Mouse (Mus musculus) heart, embryonic 16.5 days (tissue): ENCODE results near the gene Tle4. TPM values are rescaled to one million over a fixed set of nuclear protein-coding genes. Genes with fewer than 3 reads are reported as not detected.

Experiments
- ATAC-seq: fragments of 200-750 bp; cut with Nextera tagmentation; replicated peaks from 2 replicates; pipeline ENCODE4 v1.8.0; 2017; ENCODE audit warnings: moderate number of reproducible peaks; ENCODE audit not compliant: insufficient read depth, low FRiP score; ENCODE audit errors: extremely low read depth
- H3K27ac ChIP-seq: fragments of 300-500 bp; sonication (generic); 2 replicates; pipeline ENCODE4 v1.5.1; 2014; ENCODE audit warnings: mild to moderate bottlenecking, low read length, control low read depth, moderate library complexity
- H3K27me3 ChIP-seq: fragments of 300-500 bp; sonication (generic); 2 replicates; pipeline ENCODE4 v1.6.1; 2014; ENCODE audit warnings: low read length, mixed read lengths; ENCODE audit not compliant: control insufficient read depth, insufficient read depth
- H3K36me3 ChIP-seq: fragments of 300-500 bp; sonication (generic); 2 replicates; pipeline ENCODE4 v1.6.1; 2014; ENCODE audit not compliant: control insufficient read depth, insufficient read depth
- H3K4me1 ChIP-seq: fragments of 300-500 bp; sonication (generic); 2 replicates; pipeline ENCODE4 v1.6.1; 2014; ENCODE audit warnings: low read length, mixed read lengths; ENCODE audit not compliant: control insufficient read depth, insufficient read depth
- H3K4me2 ChIP-seq: fragments of 300-500 bp; sonication (generic); 2 replicates; pipeline ENCODE4 v1.6.1; 2014; ENCODE audit warnings: low read depth, mild to moderate bottlenecking, control low read depth, low read length
- H3K4me3 ChIP-seq: fragments of 300-500 bp; sonication (generic); 2 replicates; pipeline ENCODE4 v1.5.1; 2014; ENCODE audit warnings: mild to moderate bottlenecking, control low read depth, low read length
- H3K9ac ChIP-seq: fragments of 300-500 bp; sonication (generic); 2 replicates; pipeline ENCODE4 v1.6.1; 2014; ENCODE audit warnings: low read length, control low read depth
- H3K9me3 ChIP-seq: fragments of 300-500 bp; sonication (generic); replicated peaks from 2 replicates; pipeline ENCODE4 v1.6.1; 2016; ENCODE audit warnings: low read length; ENCODE audit not compliant: control insufficient read depth
- WGBS: fragments of 180-500 bp; shearing (Covaris S2); extraction: QIAGEN DNeasy Blood & Tissue Kit; methylation state at CpG from one replicate; pipeline ENCODE4 v1.1.7; 2014; 5-methylcytosine and 5-hydroxymethylcytosine counted together
- polyA plus RNA-seq: library from polyadenylated mRNA; unstranded; fragments of >200 nt; fragmentation: Nextera tagmentation; extraction: Ambion mirVana; gene quantifications from 2 replicates; pipeline ENCODE4 v1.2.1, GENCODE M21; 2015

The Tle4 gene
- polyA plus RNA-seq, 1 experiment from 2014 or later = 6.0 TPM

DNA sequence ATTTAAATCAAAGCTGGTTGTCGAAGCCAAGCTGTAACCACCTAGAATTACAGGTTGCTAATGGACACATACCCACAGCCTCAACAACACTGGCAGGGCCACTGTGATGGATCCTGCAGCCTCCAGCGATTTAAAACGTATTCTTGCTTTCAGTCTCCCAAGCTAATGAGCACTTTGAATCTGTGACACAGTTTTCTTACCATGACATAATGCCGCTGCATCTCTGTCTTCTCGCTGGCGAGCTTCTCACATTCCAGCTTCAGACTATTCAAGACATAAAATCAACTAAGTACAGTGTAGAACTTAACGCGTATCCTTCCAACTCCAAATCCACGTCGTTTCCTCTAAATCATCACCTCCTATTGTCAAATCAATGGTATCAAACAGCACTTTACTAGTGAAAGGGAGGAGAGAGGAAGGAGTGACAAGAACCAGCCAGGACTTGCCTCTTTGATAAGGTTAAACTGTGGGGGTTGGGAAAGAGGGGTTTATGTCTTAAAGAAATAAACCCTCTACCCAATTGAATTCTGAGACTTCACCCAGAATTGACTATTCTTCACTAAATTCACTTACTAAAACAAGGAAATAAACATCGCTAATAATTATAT lies 2.4 kb downstream of the Tle4 start:
- Histone ChIP-seq H3K4me3 (peak overlapping the region; percentile 28), H3K36me3 (peaks cover 2% of the 10 kb centered on the region; the same call in 1 of the 2 replicates), H3K27ac (no peak overlapping the region), H3K4me1 (peaks cover 15% of the 10 kb centered on the region), H3K9ac (peak overlapping the region; percentile 15; the same call in 1 of the 2 replicates), H3K9me3 (no peaks in the 10 kb centered on the region), H3K4me2 (peak overlapping the region; percentile 62), H3K27me3 (no peaks in the 10 kb centered on the region)
- 27% methylated on average over 11 of the region's 11 CpGs for WGBS
- ATAC-seq = no peak

DNA sequence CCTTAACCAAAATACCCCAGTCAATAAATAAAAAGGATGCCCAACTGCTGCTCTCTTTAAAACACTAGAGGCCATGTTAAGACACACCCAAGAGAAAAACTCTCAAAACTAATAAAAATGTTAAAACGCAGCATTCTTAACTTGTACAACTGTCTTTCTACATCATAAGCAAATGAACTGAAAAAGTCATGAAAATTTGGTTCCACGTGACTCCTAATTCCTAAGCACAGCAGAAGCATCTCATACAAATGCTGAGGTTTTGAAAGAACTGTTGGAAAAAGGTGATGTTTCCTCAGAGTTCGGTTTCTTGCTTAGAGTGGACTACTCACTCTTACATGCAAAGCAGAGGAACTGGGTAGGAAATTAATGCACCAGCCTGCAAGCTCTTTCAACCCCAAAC lies 3.3 kb downstream of the Tle4 start:
- WGBS = 77% methylated on average over 3 of the region's 3 CpGs
- no peaks in the 10 kb centered on the region for H3K27me3 ChIP-seq
- no peak for ATAC-seq
- no peaks in the 10 kb centered on the region for H3K9me3 ChIP-seq
- H3K4me3 ChIP-seq = no peak overlapping the region
- H3K4me1 ChIP-seq = peaks cover 12% of the 10 kb centered on the region
- peak overlapping the region; percentile 62; the same call in 1 of the 2 replicates for H3K4me2 ChIP-seq
- peak overlapping the region; percentile 20; the same call in 1 of the 2 replicates for H3K9ac ChIP-seq
- H3K27ac ChIP-seq = no peak overlapping the region
- peaks cover 2% of the 10 kb centered on the region; the same call in 1 of the 2 replicates for H3K36me3 ChIP-seq

DNA sequence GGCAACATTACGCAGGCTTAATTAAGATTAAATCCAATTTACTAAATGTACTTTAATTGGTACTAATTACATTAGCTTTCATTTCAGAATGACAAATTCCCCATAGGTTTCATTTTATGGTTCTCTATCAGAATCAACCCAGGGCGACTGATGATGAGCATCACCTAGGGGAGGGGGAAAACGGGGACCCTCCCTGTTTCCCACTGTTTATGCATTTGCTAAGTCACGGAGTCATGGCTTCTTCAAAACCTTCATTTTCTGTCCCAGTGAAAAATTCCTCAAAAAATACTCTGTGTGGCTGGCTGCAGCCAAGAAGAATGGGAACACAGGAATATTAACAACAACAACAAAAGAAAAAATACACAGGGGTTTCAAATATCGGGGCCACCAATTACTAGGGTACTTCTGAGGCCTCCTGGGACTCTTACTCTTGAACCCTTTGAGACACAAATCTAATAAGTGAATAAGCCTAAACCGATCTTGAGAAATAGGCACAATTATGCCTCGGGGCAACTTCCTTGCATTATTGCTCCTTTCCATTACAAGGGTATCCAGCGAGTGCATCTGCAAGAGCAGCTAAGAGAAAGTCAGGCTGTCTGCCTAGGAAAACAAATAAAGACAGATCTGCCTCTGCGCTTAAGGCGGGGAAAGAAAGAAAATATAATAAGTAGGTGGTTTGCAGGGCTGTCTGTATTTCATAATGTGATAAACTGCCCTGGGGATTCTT lies 5.9 kb downstream of the Tle4 start:
- no peak for ATAC-seq
- Histone ChIP-seq H3K9me3 (no peaks in the 10 kb centered on the region), H3K4me2 (no peak overlapping the region), H3K27me3 (no peaks in the 10 kb centered on the region), H3K9ac (no peak overlapping the region), H3K27ac (no peak overlapping the region), H3K36me3 (peaks cover 2% of the 10 kb centered on the region; the same call in 1 of the 2 replicates), H3K4me3 (no peak overlapping the region), H3K4me1 (peaks cover 16% of the 10 kb centered on the region)
- WGBS = 82% methylated on average over 10 of the region's 10 CpGs

DNA sequence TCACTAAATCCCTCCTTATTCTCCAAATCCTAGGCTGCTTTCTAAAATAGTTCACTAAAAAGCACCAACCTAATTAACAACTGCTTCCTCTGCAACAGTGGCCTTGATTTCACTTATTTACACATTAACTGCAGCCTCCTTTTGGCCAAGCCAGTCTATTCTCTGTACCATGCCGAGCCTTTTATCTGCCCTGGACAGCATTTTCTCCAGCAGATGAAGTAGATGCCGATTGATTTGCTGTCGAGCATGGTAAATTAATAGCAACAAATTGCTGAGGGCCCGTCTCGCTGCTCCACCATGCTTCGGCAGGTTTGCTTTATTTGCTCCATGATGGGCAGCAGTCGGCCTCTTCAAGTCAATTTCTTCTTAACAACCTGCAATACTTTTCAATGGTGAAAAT lies 7.7 kb downstream of the Tle4 start:
- WGBS = 86% methylated on average over 7 of the region's 7 CpGs
- Histone ChIP-seq H3K4me3 (no peak overlapping the region), H3K9ac (no peak overlapping the region), H3K36me3 (peaks cover 2% of the 10 kb centered on the region; the same call in 1 of the 2 replicates), H3K9me3 (no peaks in the 10 kb centered on the region), H3K27ac (no peak overlapping the region), H3K4me1 (peaks cover 16% of the 10 kb centered on the region), H3K4me2 (no peak overlapping the region), H3K27me3 (no peaks in the 10 kb centered on the region)
- no peak for ATAC-seq

DNA sequence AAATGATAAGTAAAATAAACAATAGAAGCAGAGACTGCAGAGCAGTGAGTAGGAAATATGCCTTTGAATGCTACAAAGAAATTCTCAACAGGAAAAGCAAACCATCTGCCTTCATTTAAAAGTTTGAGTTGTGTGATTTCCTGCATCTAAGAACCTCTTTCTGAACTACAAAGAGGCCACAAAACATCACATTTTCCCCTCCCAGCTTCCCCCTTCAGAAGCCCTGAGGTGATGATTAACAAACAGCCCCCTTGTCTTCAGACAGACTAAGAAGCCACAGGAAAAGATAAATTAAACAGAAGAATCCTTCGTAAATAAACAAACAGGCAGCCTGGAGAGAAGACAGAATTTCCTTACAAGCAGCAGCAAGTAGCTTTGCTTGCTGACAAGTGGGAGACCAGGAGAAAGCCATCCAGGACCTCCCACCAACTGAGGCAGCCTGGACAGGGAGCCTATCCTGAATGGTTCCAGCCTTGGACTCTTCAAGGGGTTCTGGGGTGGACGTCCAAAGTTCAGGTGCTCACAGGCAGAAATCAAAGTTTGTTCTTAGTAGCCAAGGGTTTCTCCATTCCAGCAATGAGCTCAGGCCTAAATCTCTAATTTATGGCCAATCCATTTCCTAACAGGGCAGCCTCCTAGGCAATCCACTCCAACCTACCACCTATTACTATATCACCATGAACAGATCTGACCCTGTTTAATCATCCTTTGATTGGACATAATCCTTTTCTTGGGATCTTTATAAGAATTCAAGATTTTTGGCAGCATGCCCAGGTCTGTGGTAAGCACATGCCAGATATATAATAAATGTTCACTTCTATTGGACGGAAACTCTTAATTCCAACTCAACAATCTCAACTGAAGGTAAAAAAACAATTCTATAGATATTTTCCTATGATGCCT lies 9.4 kb downstream of the Tle4 start:
- H3K9me3 ChIP-seq = no peaks in the 10 kb centered on the region
- WGBS = 51% methylated on average over 3 of the region's 3 CpGs
- no peak overlapping the region for H3K4me3 ChIP-seq
- H3K9ac ChIP-seq = no peak overlapping the region
- no peak overlapping the region for H3K4me2 ChIP-seq
- H3K27ac ChIP-seq = no peak overlapping the region
- no peak for ATAC-seq
- H3K27me3 ChIP-seq = no peaks in the 10 kb centered on the region
- peaks cover 12% of the 10 kb centered on the region for H3K4me1 ChIP-seq
- H3K36me3 ChIP-seq = peaks cover 2% of the 10 kb centered on the region; the same call in 1 of the 2 replicates

DNA sequence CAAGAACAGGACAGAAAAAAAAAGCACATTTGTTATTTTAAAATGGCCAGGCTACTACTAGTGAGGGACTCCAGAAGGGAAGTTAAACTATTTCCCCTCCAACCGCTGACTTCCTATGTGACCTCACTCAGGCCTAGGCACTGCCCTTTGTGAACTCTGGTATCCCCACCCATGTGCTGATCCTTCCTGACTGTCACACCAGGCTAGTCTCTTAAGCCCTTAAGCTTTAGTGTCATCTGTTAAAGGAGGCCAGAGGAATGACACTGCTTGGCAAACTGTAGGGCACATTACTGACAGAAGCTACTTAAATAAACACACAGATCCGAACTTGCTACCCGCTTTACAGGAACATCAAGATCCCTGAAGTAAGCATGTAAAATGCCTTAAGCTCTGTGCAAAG lies 11.7 kb downstream of the Tle4 start:
- Histone ChIP-seq H3K9ac (no peak overlapping the region), H3K4me2 (no peak overlapping the region), H3K4me1 (peaks cover 12% of the 10 kb centered on the region), H3K36me3 (no peaks in the 10 kb centered on the region; the same call in 1 of the 2 replicates), H3K27ac (no peak overlapping the region), H3K9me3 (no peaks in the 10 kb centered on the region), H3K4me3 (no peak overlapping the region), H3K27me3 (no peaks in the 10 kb centered on the region)
- 63% methylated on average over 3 of the region's 3 CpGs for WGBS
- peak; percentile 55; the same call in 1 of the 2 replicates for ATAC-seq

DNA sequence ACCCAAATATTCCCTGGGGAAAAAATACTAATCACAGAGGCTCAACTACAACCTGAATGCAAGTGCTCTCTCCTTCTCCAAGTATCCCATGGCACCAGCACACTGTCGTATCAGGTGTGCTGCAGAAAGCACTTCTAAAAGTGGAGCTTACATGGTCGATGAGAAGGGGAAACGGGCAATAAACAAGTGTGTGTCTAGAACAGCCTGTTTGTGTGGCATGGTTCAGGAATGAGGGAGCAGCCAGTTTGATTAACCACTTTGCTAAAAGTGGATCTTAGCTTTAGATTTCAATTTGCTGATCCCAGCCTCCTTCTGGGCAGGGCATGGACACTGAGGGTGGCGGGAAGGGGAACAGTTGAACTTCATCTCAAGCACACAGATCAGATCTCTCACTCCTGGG lies 12.1 kb downstream of the Tle4 start:
- no peak overlapping the region for H3K9ac ChIP-seq
- H3K27me3 ChIP-seq = no peaks in the 10 kb centered on the region
- peaks cover 3% of the 10 kb centered on the region; the same call in 1 of the 2 replicates for H3K36me3 ChIP-seq
- WGBS = 73% methylated on average over 4 of the region's 4 CpGs
- no peak overlapping the region for H3K4me3 ChIP-seq
- no peaks in the 10 kb centered on the region for H3K9me3 ChIP-seq
- H3K4me1 ChIP-seq = peaks cover 12% of the 10 kb centered on the region
- H3K27ac ChIP-seq = no peak overlapping the region
- no peak for ATAC-seq
- H3K4me2 ChIP-seq = no peak overlapping the region

DNA sequence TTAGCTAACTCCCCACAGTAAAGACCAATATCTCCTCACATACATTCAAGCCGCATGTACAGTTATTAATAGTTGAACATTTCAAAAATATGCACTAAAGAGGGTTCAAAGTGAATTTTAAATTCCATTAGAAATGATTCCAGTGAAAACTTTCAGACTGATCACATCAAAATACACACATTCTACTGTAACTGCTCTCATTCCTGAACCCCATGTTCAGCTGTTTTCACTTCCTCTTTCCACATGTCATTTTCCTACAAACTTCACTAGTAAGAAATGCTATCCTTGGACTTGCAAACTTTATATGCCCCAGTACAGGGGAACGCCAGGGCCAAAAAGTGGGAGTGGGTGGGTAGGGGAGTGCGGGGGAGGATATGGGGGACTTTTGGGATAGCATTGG lies 12.6 kb downstream of the Tle4 start:
- no peak for ATAC-seq
- 96% methylated on average over 3 of the region's 3 CpGs for WGBS
- no peak overlapping the region for H3K27ac ChIP-seq
- H3K4me3 ChIP-seq = no peak overlapping the region
- peaks cover 3% of the 10 kb centered on the region; the same call in 1 of the 2 replicates for H3K36me3 ChIP-seq
- no peak overlapping the region for H3K4me2 ChIP-seq
- peaks cover 12% of the 10 kb centered on the region for H3K4me1 ChIP-seq
- no peaks in the 10 kb centered on the region for H3K9me3 ChIP-seq
- no peaks in the 10 kb centered on the region for H3K27me3 ChIP-seq
- H3K9ac ChIP-seq = no peak overlapping the region
